Mouse (Mus musculus) heart, embryonic 15.5 days (tissue): ENCODE measurements around the gene Coq4. TPM values are rescaled to one million over a fixed set of nuclear protein-coding genes. Genes with fewer than 3 reads are reported as not detected.

Experiments
- microRNA-seq: library from miRNA; unstranded; fragments of <30 nt; microRNA quantifications from one replicate; pipeline ENCODE4, GENCODE M21; 2016
- polyA plus RNA-seq: library from polyadenylated mRNA; unstranded; fragments of >200 nt; fragmentation: Nextera tagmentation; extraction: Ambion mirVana; gene quantifications from 2 replicates; pipeline ENCODE4 v1.2.1, GENCODE M21; 2015

Coq4 gene
- polyA plus RNA-seq, 1 experiment from 2014 or later, result 22.9 TPM

Small RNA genes lying within 50 kb of the gene (microRNA-seq; reads per million reads assigned to microRNA genes)
- not detected for gene Mir219a-2
- gene Mir219b, result not detected

Other genes starting within 250 kb of the Coq4 start
- gene Rapgef1, start 167.8 kb upstream of the Coq4 start, polyA plus RNA-seq, result 11.6 and 15.5 TPM in 2 replicates
- gene Gm13420, start 35.8 kb upstream of the Coq4 start, polyA plus RNA-seq, result not detected in 2 replicates
- not detected in 2 replicates for gene Gm13547, start 28.2 kb upstream of the Coq4 start, polyA plus RNA-seq
- gene Trub2, start 1.0 kb downstream of the Coq4 start, polyA plus RNA-seq, result 21.0 and 29.8 TPM in 2 replicates
- gene Slc27a4, start 15.1 kb downstream of the Coq4 start, polyA plus RNA-seq, result 9.7 and 12.6 TPM in 2 replicates
- 13.0 and 18.6 TPM in 2 replicates for gene Urm1, start 32.6 kb downstream of the Coq4 start, polyA plus RNA-seq
- 17.9 and 24.4 TPM in 2 replicates for gene Cercam, start 81.7 kb downstream of the Coq4 start, polyA plus RNA-seq
- gene Odf2, start 101.7 kb downstream of the Coq4 start, polyA plus RNA-seq, result 42.4 and 45.2 TPM in 2 replicates
- 34.2 and 41.2 TPM in 2 replicates for gene Gle1, start 147.9 kb downstream of the Coq4 start, polyA plus RNA-seq
- 81.7 and 104 TPM in 2 replicates for gene Sptan1, start 178.1 kb downstream of the Coq4 start, polyA plus RNA-seq